Mouse (Mus musculus): Measurements from ENCODE around the gene Trappc10.
A peak's percentile ranks its signal among the peaks of the same experiment; 100 is the strongest.

Trappc10 gene

GRCm38 (mm10) chr10:78255646-78256059 lies 11.2 kb upstream of the Trappc10 start:
- DNase-seq, result no peak

- no peak for DNase-seq
These were observed 2.8 kb upstream of the Trappc10 start for GRCm38 (mm10) chr10:78247206-78247605.

GRCm38 (mm10) chr10:78246725-78247124 lies 2.3 kb upstream of the Trappc10 start:
- DNase-seq, result no peak

- no peak for DNase-seq
These were observed 745 bp upstream of the Trappc10 start for GRCm38 (mm10) chr10:78245225-78245547.

GRCm38 (mm10) chr10:78244058-78244437 lies 393 bp downstream of the Trappc10 start:
- DNase-seq, result peak; percentile 41

- DNase-seq, result no peak
These were observed 5.5 kb downstream of the Trappc10 start for GRCm38 (mm10) chr10:78238926-78239325.

- no peak for DNase-seq
These were observed 6.1 kb downstream of the Trappc10 start for GRCm38 (mm10) chr10:78238297-78238696.

GRCm38 (mm10) chr10:78237809-78238208 lies 6.6 kb downstream of the Trappc10 start:
- DNase-seq, result no peak

- no peak for DNase-seq
These were observed 7.4 kb downstream of the Trappc10 start for GRCm38 (mm10) chr10:78236885-78237629.

GRCm38 (mm10) chr10:78233756-78234155 lies 10.7 kb downstream of the Trappc10 start:
- no peak for DNase-seq

- no peak for DNase-seq
These were observed 11.3 kb downstream of the Trappc10 start for GRCm38 (mm10) chr10:78233161-78233560.

- DNase-seq, result no peak
These were observed 12.0 kb downstream of the Trappc10 start for GRCm38 (mm10) chr10:78232301-78232980.

GRCm38 (mm10) chr10:78228560-78228928 lies 15.9 kb downstream of the Trappc10 start:
- no peak for DNase-seq

GRCm38 (mm10) chr10:78227875-78228559 lies 16.4 kb downstream of the Trappc10 start:
- no peak for DNase-seq

- no peak for DNase-seq
These were observed 20.3 kb downstream of the Trappc10 start for GRCm38 (mm10) chr10:78224136-78224535.

- no peak for DNase-seq
These were observed 21.5 kb downstream of the Trappc10 start for GRCm38 (mm10) chr10:78222908-78223307.

GRCm38 (mm10) chr10:78221315-78221714 lies 23.1 kb downstream of the Trappc10 start:
- DNase-seq, result no peak

GRCm38 (mm10) chr10:78219528-78219927 lies 24.9 kb downstream of the Trappc10 start:
- no peak for DNase-seq

GRCm38 (mm10) chr10:78218576-78218975 lies 25.9 kb downstream of the Trappc10 start:
- DNase-seq, result no peak

- DNase-seq, result no peak
These were observed 27.9 kb downstream of the Trappc10 start for GRCm38 (mm10) chr10:78216376-78217083.

GRCm38 (mm10) chr10:78214371-78214770 lies 30.1 kb downstream of the Trappc10 start:
- no peak for DNase-seq

- DNase-seq, result no peak
These were observed 33.1 kb downstream of the Trappc10 start for GRCm38 (mm10) chr10:78211311-78211710.

GRCm38 (mm10) chr10:78201182-78201581 lies 43.3 kb downstream of the Trappc10 start:
- no peak for DNase-seq
